31 mouse cellular contexts compared by ENCODE assay signal in genomic region chr14:42133806-42134205, GRCm38 (mm10). TPM values are rescaled to one million over a fixed set of nuclear protein-coding genes. Genes with fewer than 3 reads are reported as not detected.
DNase-seq lines count a peak whose midpoint lies in the region.
"Had no signal": no experiment of that assay in that cellular context is flagged by ENCODE, and none has a peak within 500 bp of the region (broad histone marks: within the 10 kb centered on the region; RNA-seq: fewer than 3 reads in every experiment).

No protein-coding gene starts in this region.

- DNase-seq in adrenal gland, adult 2 months: peak; percentile 0
- peak; percentile 2 for DNase-seq in cerebellum, adult 9-11 months
- peak; percentile 3 for DNase-seq in gastrocnemius, postnatal 25 days
- peak; percentile 3 for DNase-seq in heart, postnatal 4 days
- DNase-seq in kidney, postnatal 4 days: peak; percentile 0 to 2
- peak; percentile 2 for DNase-seq in ovary, postnatal 36 days (ENCODE audit: low spot score)
- DNase-seq in thymus, postnatal 25 days: peak; percentile 0
- DNase-seq in urinary bladder, postnatal 10 days (ENCODE audit: low spot score): peak; percentile 9

RNA-seq across cellular contexts. Expression of gene Gm7951, which starts 16.6 kb away (rescaled TPM):
- not detected for total RNA-seq in adrenal gland, adult 2 months (2021)
- polyA plus RNA-seq in adrenal gland, adult 2 months (2012; rRNA removed): not detected in 2 replicates
- total RNA-seq in gastrocnemius, postnatal 25 days (2021): not detected
- not detected for total RNA-seq in heart, postnatal 4 days (2021)
- total RNA-seq: adrenal gland, adult 8-10 months; adrenal gland, postnatal 4 days; CH12.LX; G1E; gastrocnemius, postnatal 14 days; granulocyte monocyte progenitor cell, adult 5-6 weeks; heart, adult 8-10 months; heart, postnatal 25 days had no signal
- polyA plus RNA-seq: cerebellum, adult 2 months; cortical plate, adult 2 months; embryonic facial prominence, embryonic 10.5 days; embryonic facial prominence, embryonic 13.5 days; erythroblast, embryonic 14.5 days; forebrain, embryonic 12.5 days; forebrain, embryonic 15.5 days; G1E; heart, embryonic 11.5 days; heart, embryonic 14.5 days; heart, postnatal 0 days; hindbrain, embryonic 10.5 days; hindbrain, embryonic 13.5 days; intestine, embryonic 15.5 days; Patski had no signal

RNA-seq across cellular contexts. Expression of gene Gm17027, which starts 28.6 kb away (rescaled TPM):
- not detected for total RNA-seq in adrenal gland, adult 2 months (2021)
- polyA plus RNA-seq in adrenal gland, adult 2 months (2012; rRNA removed): not detected in 2 replicates
- not detected for total RNA-seq in gastrocnemius, postnatal 25 days (2021)
- total RNA-seq in heart, postnatal 4 days (2021): not detected
- total RNA-seq: adrenal gland, adult 8-10 months; adrenal gland, postnatal 4 days; CH12.LX; G1E; gastrocnemius, postnatal 14 days; granulocyte monocyte progenitor cell, adult 5-6 weeks; heart, adult 8-10 months; heart, postnatal 25 days had no signal
- polyA plus RNA-seq: cerebellum, adult 2 months; cortical plate, adult 2 months; embryonic facial prominence, embryonic 10.5 days; embryonic facial prominence, embryonic 13.5 days; erythroblast, embryonic 14.5 days; forebrain, embryonic 12.5 days; forebrain, embryonic 15.5 days; G1E; heart, embryonic 11.5 days; heart, embryonic 14.5 days; heart, postnatal 0 days; hindbrain, embryonic 10.5 days; hindbrain, embryonic 13.5 days; hindbrain, embryonic 16.5 days; intestine, embryonic 15.5 days; Patski had no signal

RNA-seq across cellular contexts. Expression of gene Gm3573, which starts 56.8 kb away (rescaled TPM):
- total RNA-seq in adrenal gland, adult 2 months (2021): not detected
- not detected in 2 replicates for polyA plus RNA-seq in adrenal gland, adult 2 months (2012; rRNA removed)
- total RNA-seq in gastrocnemius, postnatal 25 days (2021): not detected
- total RNA-seq in heart, postnatal 4 days (2021): not detected
- total RNA-seq: adrenal gland, adult 8-10 months; adrenal gland, postnatal 4 days; CH12.LX; G1E; gastrocnemius, postnatal 14 days; granulocyte monocyte progenitor cell, adult 5-6 weeks; heart, adult 8-10 months; heart, postnatal 25 days had no signal
- polyA plus RNA-seq: cerebellum, adult 2 months; cortical plate, adult 2 months; embryonic facial prominence, embryonic 10.5 days; embryonic facial prominence, embryonic 13.5 days; erythroblast, embryonic 14.5 days; forebrain, embryonic 12.5 days; forebrain, embryonic 15.5 days; G1E; heart, embryonic 11.5 days; heart, embryonic 14.5 days; heart, postnatal 0 days; hindbrain, embryonic 10.5 days; hindbrain, embryonic 13.5 days; hindbrain, embryonic 16.5 days; intestine, embryonic 15.5 days; Patski had no signal

Comparison
In these comparisons a context has a peak if more than half of its experiments do, and no peak if none do; other contexts are left out.
1. Peak in every context shown above with its lines: DNase-seq.